Mouse (Mus musculus) cerebellum, adult 8-10 months (tissue): ENCODE measurements around the gene 1700012P22Rik.

Experiments used
- DNase-seq: peaks from one replicate; pipeline ENCODE4 v3.0.0; 2022

Gene 1700012P22Rik

DNA sequence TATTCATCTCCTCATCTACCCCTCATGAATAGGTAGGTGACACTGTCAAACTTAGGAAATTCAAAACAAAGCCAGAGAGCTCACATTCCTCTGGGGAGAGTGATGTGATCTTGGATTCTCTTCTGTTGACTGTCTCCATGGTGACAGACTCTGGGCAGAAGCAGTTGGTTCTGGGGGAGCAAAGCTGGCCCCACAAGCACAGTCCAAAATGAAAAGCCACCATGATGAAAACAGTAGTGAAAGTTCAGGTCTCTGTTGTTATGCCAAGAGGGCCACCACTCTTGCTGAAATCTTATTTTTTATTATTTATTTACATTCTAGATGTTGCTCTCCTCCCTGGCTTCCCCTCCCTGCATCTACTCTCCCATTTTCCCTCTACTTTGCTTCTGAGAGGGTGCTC lies at the start of gene 1700012P22Rik:
Gene 1700012P22Rik (minus strand): TSS at position 101 of the 400 bp plus-strand sequence.
- no peak for DNase-seq

DNA sequence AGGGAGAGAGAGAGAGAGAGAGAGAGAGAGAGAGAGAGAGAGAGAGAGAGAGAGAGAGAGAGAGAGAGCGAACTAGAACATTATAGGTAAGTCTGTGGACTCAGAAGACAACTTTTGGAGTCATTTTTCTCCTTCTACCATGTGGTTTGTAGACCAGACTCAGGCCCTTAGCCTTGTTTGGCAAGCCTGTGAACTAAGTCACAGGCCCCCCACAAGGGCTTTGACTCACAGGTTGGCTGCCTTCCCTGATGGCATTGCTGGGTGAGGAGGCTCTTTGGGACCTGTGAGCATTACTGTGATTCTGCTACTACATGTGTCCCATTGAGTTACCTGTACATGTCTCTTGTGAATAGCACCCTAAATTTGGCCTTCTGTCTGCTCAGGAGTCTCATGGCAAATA lies 29.5 kb upstream of the 1700012P22Rik start:
- no peak for DNase-seq

DNA sequence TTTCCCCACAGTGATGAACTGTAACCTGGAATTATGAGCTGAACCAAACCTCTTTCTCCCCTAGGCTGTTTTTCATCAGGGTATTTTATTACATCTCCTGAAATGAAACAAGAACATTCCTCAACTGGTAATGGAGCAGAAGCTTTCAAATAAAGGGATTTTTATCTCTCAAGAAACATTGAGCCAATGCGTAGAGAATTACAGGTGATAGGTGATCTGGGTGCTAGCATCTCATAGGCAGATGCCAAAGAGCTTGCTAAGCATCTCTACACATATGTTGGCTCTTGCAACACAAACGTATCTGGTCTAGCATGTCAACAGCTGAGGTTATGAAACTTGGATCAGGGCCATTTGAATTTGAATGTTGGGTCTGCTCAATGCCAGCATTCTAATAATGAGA lies 26.6 kb upstream of the 1700012P22Rik start:
- no peak for DNase-seq

DNA sequence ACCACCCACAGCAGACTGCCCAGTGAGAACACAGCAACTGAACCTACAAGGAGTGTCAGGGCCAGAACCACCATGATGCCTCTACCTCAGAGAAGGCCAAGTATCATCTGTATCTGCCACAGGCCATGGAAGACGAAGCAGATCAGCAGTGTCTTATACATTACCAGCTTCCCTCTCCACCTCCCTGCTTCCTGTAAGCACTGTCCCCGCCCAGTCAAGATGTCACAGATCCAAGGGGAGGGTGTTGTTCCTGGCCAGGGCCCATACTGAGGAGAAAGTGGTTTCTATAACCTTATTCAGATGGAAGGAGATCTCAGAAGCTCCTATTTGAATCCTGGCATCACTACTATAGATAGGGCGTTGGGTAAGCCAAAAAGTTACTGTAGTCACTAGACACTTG lies 25.1 kb upstream of the 1700012P22Rik start, which contains the start of gene Aadacl3:
Gene Aadacl3 (minus strand): TSS at position 101 of the 400 bp plus-strand sequence.
- no peak for DNase-seq

DNA sequence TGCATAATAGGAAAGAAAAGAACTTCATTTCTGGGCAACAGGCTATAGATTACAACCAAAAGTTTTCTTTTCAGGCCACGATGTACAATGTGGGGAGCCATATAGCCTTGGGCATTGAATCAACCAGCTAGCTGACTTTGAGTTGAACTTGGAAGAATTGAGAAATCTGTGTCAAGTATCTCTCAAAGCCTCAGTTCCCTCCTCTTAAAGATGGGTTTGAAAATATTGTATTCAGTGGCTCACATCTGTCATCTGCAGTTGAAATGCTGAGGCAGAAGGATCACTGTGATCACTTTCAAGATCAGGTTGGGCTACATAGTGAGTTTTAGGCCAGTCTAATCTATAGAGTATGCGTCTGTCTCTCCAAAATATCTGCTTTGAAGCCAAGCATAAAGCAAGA lies 14.6 kb upstream of the 1700012P22Rik start, which contains the start of gene Gm9944:
Gene Gm9944 (minus strand): TSS at position 101 of the 400 bp plus-strand sequence.
- DNase-seq: no peak

DNA sequence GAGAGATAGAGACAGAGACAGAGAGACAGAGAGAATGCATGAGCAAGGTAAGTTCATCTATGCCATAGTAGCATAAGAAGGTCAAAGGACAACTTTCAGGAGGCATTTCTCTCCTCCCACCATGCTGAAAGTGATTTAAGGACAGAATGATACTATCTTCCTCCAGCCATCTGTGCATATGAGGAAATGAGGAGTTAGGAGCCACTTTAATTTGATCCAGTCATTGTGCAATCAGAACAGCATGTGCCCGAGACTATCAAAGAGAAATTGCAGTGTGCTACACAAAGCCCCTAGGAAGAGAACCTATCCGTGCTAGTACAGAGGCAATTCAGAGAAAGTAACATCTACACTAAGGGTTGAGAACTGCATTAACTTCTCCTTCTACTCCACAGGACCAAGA lies 10.0 kb upstream of the 1700012P22Rik start:
- DNase-seq: no peak

DNA sequence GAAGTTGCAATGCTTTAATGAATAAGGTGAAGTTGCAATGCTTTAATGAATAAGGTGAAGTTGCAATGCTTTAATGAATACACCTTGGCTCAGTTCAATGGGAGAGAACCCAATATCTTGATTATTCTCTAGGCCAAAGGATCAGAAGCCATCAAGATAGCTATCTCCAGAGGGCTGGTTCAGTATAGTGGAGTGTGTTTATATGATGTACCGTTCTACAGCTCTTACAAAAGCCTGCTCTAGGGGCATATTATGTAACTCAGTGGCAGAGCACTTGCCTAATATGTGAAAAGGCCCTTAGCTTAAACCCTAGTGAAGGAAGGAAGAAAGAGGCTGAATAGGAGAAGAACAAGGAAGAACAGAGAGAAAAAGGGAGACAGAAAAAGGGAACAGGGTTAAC lies 3.0 kb upstream of the 1700012P22Rik start:
- no peak for DNase-seq

DNA sequence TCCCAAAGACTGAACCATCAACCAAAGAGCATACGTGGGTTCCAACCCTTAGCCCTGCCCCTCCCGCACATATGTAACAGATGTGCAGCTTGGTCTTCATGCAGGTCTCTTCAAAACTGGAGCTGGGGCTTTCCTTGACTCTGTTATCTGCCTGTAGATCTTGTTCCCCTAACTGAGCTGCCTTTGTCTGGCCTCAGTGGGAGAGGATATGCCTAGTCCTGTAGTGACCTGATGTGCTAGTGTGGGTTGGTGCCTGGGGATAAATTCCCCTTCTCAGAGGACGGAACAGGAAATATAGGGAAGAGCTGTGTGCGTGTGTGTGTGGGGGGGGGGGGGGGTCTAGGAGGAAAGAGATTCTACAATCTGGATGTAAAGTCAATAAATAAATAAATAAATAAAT lies 2.5 kb upstream of the 1700012P22Rik start:
- no peak for DNase-seq

DNA sequence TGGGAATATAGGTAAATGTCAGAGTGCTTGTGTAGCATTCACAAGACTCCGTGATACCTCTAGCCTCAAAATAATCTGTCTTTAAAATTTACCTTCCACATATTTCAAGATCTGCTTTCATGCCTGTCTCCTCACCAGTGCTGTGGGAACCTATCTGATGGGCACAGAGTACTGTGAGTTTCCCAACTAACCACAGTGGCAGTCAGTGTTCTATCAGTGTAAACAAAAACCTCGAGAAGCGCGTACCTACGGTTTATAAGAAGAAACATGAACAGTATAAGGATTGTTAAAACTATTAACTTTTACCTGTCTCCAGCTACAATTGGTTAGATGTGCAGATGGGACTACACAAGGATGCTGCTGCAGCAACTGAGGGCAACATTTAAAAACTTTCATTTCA lies 5.4 kb downstream of the 1700012P22Rik start:
- DNase-seq: no peak

DNA sequence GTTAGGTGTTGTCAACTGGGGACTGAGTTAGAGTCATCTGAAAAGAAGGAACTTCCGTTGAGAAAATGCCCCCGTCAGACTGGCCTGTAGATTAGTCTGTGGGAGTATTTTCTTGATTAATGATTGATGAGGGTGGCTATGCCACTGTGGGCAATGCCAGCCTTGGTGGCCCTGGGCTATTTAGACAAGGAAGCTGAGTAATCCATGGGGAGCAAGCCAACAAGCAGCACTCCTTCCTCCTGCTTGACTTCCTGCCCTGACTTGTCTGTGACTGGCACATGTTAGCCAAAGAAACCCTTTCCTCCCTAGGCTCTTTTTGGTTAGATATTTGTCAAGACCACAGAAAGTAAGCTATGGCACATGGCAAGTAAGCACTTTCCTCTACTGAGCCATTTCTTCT lies 7.8 kb downstream of the 1700012P22Rik start:
- DNase-seq: no peak

DNA sequence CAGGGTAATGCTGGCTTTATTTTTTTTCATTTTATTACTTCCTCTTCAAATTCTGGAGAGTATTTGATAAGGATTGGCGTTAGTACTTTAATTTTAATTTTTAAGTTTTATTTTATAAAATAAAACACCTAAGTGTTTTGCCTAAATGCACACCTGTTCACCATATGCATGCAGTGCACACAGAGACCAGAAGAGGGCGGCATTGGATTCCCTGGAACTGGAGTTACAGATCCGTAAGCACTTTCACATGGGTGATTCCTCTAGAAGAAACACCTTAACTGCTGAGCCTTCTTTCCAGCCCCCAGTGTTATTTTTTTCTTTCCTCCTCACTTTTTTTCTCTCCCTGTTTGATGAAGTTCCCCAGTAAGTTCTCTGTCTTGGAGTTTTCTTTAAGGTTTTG lies 9.7 kb downstream of the 1700012P22Rik start:
- DNase-seq: no peak

DNA sequence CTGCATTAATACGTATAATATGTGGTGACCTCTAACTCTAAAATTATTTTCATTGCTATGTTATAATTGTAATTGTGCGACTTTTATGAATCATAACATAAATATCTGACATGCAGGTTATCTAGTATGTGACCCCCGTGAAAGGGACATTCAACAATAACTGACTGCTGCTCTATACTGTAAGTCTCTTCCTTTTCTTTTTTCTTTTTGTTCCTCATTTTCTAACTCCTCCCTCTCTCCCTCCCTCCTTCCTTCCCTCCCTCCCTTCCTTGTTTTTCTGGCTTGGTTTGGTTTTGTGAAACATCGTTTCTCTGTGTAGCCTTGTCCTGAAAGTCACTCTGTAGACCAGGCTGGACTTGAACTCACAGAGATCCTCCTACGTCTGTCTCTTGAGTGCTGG lies 14.0 kb downstream of the 1700012P22Rik start:
- no peak for DNase-seq

DNA sequence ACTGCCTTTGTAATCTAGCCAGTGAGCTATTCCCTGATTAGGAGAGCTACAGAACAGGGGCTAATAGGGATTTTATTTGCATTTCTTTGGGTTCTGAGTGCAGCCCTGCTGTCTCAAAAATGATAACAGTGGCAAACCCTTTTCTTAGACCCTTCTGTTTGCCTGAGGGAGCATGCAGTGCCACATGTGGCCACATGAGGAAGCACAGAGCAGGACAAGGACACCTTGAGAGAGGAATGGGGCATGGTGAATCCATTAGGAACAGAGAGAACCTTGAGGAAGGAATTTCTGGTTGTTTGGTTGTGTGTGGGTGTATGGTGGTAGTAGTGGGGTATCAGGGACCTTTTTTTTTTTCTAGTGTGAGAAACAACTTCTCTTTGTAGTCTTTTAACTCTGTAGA lies 17.9 kb downstream of the 1700012P22Rik start:
- DNase-seq: no peak

DNA sequence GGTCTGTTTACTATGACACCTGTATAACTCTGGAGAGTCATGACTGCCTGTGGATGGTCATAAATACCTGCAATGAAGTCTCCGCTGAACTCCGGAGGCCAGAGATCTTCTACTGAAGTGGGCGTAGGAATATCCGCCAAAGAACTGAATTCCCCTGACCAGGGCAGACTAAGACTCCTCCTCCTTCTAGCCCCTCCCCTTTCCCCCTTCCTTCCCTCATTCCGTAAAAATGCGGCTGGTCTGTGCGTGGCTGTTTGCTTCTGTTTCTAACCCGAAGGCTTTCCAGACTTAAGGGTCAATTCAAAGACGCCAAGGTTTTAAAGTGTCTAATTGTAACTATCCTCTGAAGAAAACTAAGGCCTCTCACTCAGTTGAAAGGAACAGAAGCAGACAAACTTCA lies 30.3 kb downstream of the 1700012P22Rik start, which contains the start of gene Pramef12:
Gene Pramef12 (minus strand): TSS at position 175 of the 400 bp plus-strand sequence.
- DNase-seq: no peak

DNA sequence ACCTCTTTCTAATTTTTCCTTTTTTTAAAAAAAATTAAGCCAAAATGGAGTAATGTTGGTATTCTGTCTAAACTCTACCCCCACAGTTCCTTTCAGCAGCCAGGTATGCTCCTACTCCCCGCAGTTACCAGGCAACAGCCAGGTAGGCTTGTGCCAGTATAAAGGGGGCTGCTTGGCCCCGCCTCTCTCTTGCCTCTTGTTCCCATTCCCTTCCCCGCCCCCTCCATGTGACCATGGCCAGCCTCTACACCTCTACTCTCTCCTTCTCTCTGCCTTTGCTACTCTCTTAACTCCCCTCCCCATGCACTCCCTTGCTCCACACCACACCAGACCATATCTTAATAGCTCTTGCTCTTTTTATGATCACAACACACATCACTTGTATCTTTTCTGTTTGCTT lies 32.3 kb downstream of the 1700012P22Rik start:
- DNase-seq: no peak

DNA sequence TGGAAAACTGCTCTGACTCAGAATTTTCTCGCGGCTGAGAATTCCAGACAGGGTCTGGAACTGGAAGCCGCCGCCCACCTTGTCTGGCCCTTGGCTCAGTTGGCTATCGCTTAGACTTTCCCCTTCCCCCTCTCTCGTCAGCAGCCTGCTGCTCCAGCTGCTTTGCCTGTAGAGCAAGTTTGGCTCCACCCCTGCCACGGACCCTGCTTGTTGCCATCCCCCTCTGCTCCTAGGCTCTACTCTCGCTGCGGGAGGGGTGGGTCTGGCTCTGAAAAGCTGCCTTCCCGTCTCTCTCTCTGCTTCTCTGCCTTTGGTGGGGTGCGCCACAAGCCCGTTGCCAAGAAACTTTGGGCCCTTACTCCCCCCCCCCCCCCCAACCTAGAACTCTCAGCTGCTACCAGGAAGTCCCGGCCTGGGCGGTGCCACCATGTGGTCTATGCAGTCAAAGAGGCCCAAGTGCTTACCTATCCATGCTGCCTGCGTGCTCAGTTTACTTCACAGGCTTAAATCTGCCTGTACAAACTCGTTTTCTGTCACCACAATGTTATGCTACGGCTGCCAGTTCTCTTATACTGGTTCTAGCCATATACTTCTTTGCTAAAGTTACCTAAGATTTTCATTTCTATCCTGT lies 34.0 kb downstream of the 1700012P22Rik start:
- DNase-seq: no peak

DNA sequence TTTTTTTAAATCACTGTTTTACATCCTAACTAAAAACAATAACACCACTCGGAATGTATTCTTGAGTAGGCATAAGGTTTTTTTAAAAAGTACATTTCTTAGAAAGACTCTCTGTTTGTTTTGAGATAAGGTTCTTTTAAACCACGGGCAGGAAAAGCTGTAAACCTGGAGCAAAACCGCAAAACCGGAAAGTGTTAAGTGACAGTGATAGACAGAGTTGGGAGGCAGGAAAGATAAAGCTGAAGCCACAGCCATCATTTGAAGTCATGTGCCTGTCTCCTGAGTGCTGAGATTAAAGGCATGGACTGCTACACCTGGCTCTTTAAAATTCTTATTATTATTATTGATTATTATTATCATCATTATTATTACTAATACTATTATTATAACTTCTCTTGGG lies 35.9 kb downstream of the 1700012P22Rik start:
- DNase-seq: no peak

DNA sequence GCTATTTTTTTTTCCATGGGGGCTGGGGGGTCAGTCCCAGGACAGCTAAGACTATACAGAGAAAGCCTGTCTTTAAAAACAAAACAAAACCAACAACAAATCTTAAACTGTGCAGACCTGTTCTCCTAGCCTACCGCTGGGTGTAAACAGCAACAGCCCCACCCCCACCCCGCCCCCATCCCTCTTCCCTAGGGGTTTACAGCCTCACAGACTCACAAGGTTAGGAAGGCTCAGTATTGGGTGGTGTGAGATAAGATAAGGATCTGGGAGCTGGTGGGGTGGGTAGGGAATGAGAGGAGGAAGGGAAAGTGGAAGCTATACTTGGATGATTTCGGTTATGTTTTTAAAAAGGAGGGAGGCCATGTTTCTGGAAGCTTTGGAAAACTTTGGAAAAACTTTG lies 42.3 kb downstream of the 1700012P22Rik start:
- DNase-seq: no peak

DNA sequence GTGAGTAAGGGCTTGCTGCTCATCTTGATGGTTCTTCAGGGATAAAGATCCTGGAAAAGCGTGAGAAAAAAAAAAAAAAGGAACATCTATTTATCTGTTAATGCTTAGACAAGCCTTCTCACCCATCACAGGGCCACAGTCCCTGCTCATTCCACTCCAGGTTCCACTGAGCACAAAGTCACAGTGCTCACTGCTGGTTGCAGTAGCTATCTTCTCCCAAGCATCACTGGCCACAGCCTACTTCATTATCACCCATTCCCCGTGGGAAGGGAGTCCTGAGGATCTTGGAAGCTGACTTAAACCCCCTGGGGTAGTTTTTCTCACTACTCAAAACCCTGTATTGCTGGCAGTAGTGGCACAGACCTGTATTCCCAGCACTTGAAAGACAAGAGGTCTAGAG lies 60.7 kb downstream of the 1700012P22Rik start, which contains the start of gene Pramef20:
Gene Pramef20 (minus strand): TSS at position 23 of the 400 bp plus-strand sequence.
- DNase-seq: no peak
